Mouse (Mus musculus) heart, adult 2 months (tissue): ENCODE measurements around the gene 9330182L06Rik. TPM values are rescaled to one million over a fixed set of nuclear protein-coding genes. Genes with fewer than 3 reads are reported as not detected.
A peak's percentile ranks its signal among the peaks of the same experiment; 100 is the strongest.

ENCODE experiments used
- DNase-seq, 2 experiments: peaks; one replicate each; pipeline ENCODE4 v3.0.0; 2021
- H3K27ac ChIP-seq: fragments of 200-600 bp; 2 replicates; pipeline ENCODE4 v1.8.1; 2022
- H3K27me3 ChIP-seq: fragments of 200-500 bp; 2 replicates; pipeline ENCODE4 v1.6.1; 2012; ENCODE audit warnings: mild to moderate bottlenecking, low read length, inconsistent platforms, mixed read lengths; ENCODE audit not compliant: control insufficient read depth, insufficient read depth
- H3K36me3 ChIP-seq: fragments of 200-500 bp; 2 replicates; pipeline ENCODE4 v1.6.1; 2012; ENCODE audit warnings: low read length, inconsistent platforms; ENCODE audit not compliant: control insufficient read depth, insufficient read depth
- H3K4me1 ChIP-seq: fragments of 200-500 bp; 2 replicates; pipeline ENCODE4 v1.6.1; 2011; ENCODE audit warnings: low read length; ENCODE audit not compliant: control insufficient read depth, insufficient read depth
- H3K4me3 ChIP-seq: fragments of 200-600 bp; 2 replicates; pipeline ENCODE4 v1.8.1; 2022
- H3K79me2 ChIP-seq: fragments of 200-500 bp; replicated peaks from 2 replicates; pipeline ENCODE4 v1.6.1; 2012; ENCODE audit warnings: mild to moderate bottlenecking, inconsistent platforms, low read length, moderate library complexity, mixed read lengths; ENCODE audit not compliant: control insufficient read depth, insufficient read depth
- H3K9ac ChIP-seq: fragments of 200-500 bp; 2 replicates; pipeline ENCODE4 v1.6.1; 2012; ENCODE audit warnings: low read depth, mild to moderate bottlenecking, control low read depth, inconsistent platforms, low read length, mixed read lengths
- CTCF ChIP-seq: fragments of 200-600 bp; IDR thresholded peaks from 2 replicates; pipeline ENCODE4 v1.8.1; 2022; ENCODE audit warnings: antibody characterized with exemption, mild to moderate bottlenecking, moderate library complexity
- EP300 ChIP-seq: fragments of 200-500 bp; IDR thresholded peaks from 2 replicates; pipeline ENCODE4 v1.6.1; 2011; ENCODE audit warnings: low read depth, low read length, control low read depth; ENCODE audit not compliant: insufficient read depth
- POLR2A ChIP-seq: fragments of 200-500 bp; IDR thresholded peaks from 2 replicates; pipeline ENCODE4 v1.6.1; 2011; ENCODE audit warnings: mild to moderate bottlenecking, low read depth, low read length, control low read depth; ENCODE audit not compliant: insufficient read depth
- WGBS: fragments of 180-500 bp; shearing (Covaris S2); methylation state at CpG from one replicate; pipeline ENCODE4 v1.1.7; 2018; 5-methylcytosine and 5-hydroxymethylcytosine counted together
- intact Hi-C: fragments of 180-260 bp; cut with DNase I; formaldehyde crosslinking; loops from one replicate; pipeline ENCODE4 v1.15.1; 2025
- polyA plus RNA-seq: library from polyadenylated mRNA; depleted of rRNA; stranded (reverse); fragments of >200 nt; gene quantifications from 2 replicates; pipeline ENCODE4 v1.2.3, GENCODE M21; 2012
- total RNA-seq, 2 experiments: library from RNA; stranded (reverse); gene quantifications; 2 replicates each; pipeline ENCODE4 v1.2.3; 2021

9330182L06Rik gene
- total and polyA plus RNA-seq, 3 experiments: 0.04 to 0.23 (median 0.10) TPM

GRCm38 (mm10) chr5:9424464-9424863 is 158.5 kb downstream of the 9330182L06Rik start:
- Histone ChIP-seq H3K4me1 (no peaks in the 10 kb centered on the region), H3K4me3 (no peak overlapping the region), H3K9ac (no peak overlapping the region), H3K27ac (no peak overlapping the region), H3K79me2 (no peaks in the 10 kb centered on the region), H3K36me3 (no peaks in the 10 kb centered on the region), H3K27me3 (no peaks in the 10 kb centered on the region)
- WGBS: 64% methylated on average over 2 of the region's 2 CpGs
- intact Hi-C loops: loop anchor here (10.0 kb wide), 1 partner anchor 350 kb away; no protein-coding TSS in a partner anchor
- DNase-seq: no peak
- TF ChIP-seq EP300 (no peak), CTCF (no peak), POLR2A (no peak)

DNA sequence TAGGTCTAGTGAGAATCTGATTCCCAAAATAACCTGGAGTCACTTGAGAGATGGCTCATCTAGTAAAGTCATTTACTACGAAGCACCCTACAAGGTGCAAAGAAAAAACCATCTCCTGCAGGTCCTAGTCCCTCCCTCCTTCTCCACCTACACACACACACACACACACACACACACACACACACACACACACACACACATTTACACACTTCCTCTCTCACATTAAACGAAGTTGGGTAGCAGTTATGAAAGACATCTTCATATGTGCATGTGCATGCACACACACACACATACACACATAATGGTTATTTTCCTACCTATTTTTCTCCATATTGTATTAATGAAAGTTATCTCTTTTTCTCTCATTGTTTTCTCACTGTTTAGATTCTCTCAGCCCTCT is 161.2 kb downstream of the 9330182L06Rik start:
- H3K79me2 ChIP-seq: no peaks in the 10 kb centered on the region
- no peaks in the 10 kb centered on the region for H3K27me3 ChIP-seq
- WGBS: 46% methylated on average over 2 of the region's 2 CpGs
- H3K27ac ChIP-seq: no peak overlapping the region
- no peak overlapping the region for H3K4me3 ChIP-seq
- H3K9ac ChIP-seq: no peak overlapping the region
- TF ChIP-seq POLR2A (no peak), EP300 (no peak), CTCF (no peak)
- intact Hi-C loops: loop anchor here (2.0 to 10.0 kb wide), 3 partner anchors 258 to 560 kb away; no protein-coding TSS in a partner anchor
- H3K36me3 ChIP-seq: no peaks in the 10 kb centered on the region
- no peaks in the 10 kb centered on the region for H3K4me1 ChIP-seq
- no peak for DNase-seq

GRCm38 (mm10) chr5:9427581-9428241 is 161.8 kb downstream of the 9330182L06Rik start:
- H3K79me2 ChIP-seq: no peaks in the 10 kb centered on the region
- H3K9ac ChIP-seq: no peak overlapping the region
- DNase-seq: no peak
- WGBS: 41% methylated on average over 10 of the region's 10 CpGs
- TF ChIP-seq CTCF (peak; percentile 92), POLR2A (no peak)
- no peaks in the 10 kb centered on the region for H3K4me1 ChIP-seq
- no peak overlapping the region for H3K4me3 ChIP-seq
- intact Hi-C loops: loop anchor here (2.0 to 10.0 kb wide), 3 partner anchors 259 to 560 kb away; no protein-coding TSS in a partner anchor
- H3K27ac ChIP-seq: no peak overlapping the region
- H3K36me3 ChIP-seq: no peaks in the 10 kb centered on the region
- H3K27me3 ChIP-seq: no peaks in the 10 kb centered on the region

- Histone ChIP-seq H3K4me3 (no peak overlapping the region), H3K9ac (no peak overlapping the region), H3K4me1 (no peaks in the 10 kb centered on the region), H3K27ac (no peak overlapping the region), H3K79me2 (no peaks in the 10 kb centered on the region), H3K27me3 (no peaks in the 10 kb centered on the region), H3K36me3 (no peaks in the 10 kb centered on the region)
- intact Hi-C loops: loop anchor here (5.0 to 10.0 kb wide), 2 partner anchors 354 to 561 kb away; no protein-coding TSS in a partner anchor
- DNase-seq: no peak
- TF ChIP-seq EP300 (no peak), CTCF (no peak), POLR2A (no peak)
- 49% methylated on average over 3 of the region's 3 CpGs for WGBS
These were observed 162.8 kb downstream of the 9330182L06Rik start for GRCm38 (mm10) chr5:9428728-9429127.

DNA sequence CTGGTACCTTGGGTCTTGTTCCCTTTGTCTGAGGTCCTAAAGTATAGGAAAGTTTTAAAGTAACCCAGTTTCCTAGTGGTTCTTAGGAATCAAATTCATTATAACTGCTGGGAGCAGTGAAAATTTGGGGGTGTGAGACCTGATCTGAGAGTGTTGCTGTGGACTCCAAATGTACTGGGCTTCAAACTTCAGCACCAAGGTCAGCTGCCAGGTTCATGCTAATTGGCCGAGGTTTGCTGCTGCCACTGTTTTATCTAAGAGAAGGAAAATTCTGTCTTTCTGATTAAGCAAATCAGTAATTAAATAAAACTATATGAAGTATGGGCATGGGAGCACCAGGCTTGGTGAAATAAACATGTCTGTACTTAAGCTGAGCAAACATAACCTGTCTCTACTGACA is 180.2 kb downstream of the 9330182L06Rik start:
- WGBS: 2% methylated on average over 1 of the region's 1 CpGs
- Histone ChIP-seq H3K27me3 (no peaks in the 10 kb centered on the region), H3K27ac (no peak overlapping the region), H3K9ac (no peak overlapping the region), H3K36me3 (no peaks in the 10 kb centered on the region), H3K79me2 (no peaks in the 10 kb centered on the region), H3K4me3 (no peak overlapping the region), H3K4me1 (no peaks in the 10 kb centered on the region)
- no peak for DNase-seq
- intact Hi-C loops: no loop called here
- TF ChIP-seq POLR2A (no peak), EP300 (no peak), CTCF (no peak)

GRCm38 (mm10) chr5:9448931-9449330 is 183.0 kb downstream of the 9330182L06Rik start:
- 70% methylated on average over 6 of the region's 6 CpGs for WGBS
- H3K79me2 ChIP-seq: no peaks in the 10 kb centered on the region
- intact Hi-C loops: no loop called here

More at GRCm38 (mm10) chr5:9448931-9449330, 183.0 kb downstream of the 9330182L06Rik start:
- no peak overlapping the region for H3K4me3 ChIP-seq
- no peaks in the 10 kb centered on the region for H3K36me3 ChIP-seq
- H3K27ac ChIP-seq: no peak overlapping the region
- DNase-seq: no peak
- no peaks in the 10 kb centered on the region for H3K27me3 ChIP-seq
- H3K9ac ChIP-seq: no peak overlapping the region
- TF ChIP-seq POLR2A: no peak
- no peak for TF ChIP-seq CTCF
- H3K4me1 ChIP-seq: no peaks in the 10 kb centered on the region
